Mouse (Mus musculus): ENCODE results near the gene Polr3gl.
"Not testable (repeated sequence)": the region's sequence is repeated elsewhere in the genome, so short reads cannot be mapped to it uniquely, and the experiment has no call there.

Polr3gl gene

GRCm38 (mm10) chr3:96593790-96594560 lies at the start of gene Polr3gl:
Gene Polr3gl, minus strand, starts transcription at chr3:96594181.
- peak; percentile 64 for ATAC-seq (ENCODE audit: low TSS enrichment)

DNA sequence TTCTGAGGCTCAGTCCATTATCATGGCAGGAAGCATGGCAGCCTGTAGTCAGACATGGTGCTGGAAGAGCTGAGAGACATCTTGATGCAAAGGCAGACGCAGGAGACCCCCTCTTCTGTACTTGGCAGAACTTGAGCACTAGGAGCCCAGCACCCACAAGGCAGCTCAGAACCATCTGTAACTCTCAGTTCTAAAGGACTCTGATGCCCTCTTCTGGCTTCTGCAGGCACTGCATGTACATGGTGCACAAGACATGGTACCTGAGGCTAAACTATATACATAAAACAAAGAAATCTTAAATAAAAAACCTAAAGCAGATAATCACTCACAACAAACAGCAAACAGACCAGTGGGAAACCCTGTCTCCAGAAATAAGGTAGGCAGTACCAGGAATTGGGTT lies 45.2 kb upstream of the Polr3gl start:
- ATAC-seq (ENCODE audit: low TSS enrichment) = 0 out of 2 replicates have a peak, but pooled peaks have one; percentile 36

DNA sequence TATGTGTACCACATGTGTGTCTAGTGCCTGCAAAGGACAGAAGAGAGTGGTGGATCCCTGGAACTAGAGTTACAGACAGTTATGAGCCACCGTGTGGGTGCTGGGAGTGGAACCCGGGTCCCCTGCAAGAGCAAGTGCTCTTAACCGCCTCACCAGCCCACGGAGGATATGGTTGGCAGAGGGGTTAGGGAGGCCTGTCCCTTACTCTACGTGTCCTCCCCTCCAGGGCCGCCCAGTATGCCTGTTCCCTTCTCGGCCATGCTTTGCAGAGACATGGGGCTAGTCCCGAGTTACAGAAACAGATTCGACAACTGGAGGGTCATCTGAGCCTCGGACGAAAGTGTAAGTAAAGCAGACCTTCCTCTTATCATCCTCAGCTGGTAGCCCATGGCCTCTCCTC lies 42.5 kb upstream of the Polr3gl start:
- ATAC-seq (ENCODE audit: low TSS enrichment) = no peak

- peak; percentile 8; the same call in 1 of the 2 replicates for ATAC-seq (ENCODE audit: low TSS enrichment)
Observed at GRCm38 (mm10) chr3:96635906-96636305, 41.9 kb upstream of the Polr3gl start.

GRCm38 (mm10) chr3:96634928-96635879 lies 41.2 kb upstream of the Polr3gl start, which contains the start of the genes Pex11b and Gm42957:
Gene Pex11b, plus strand, starts transcription at chr3:96635376.
Gene Gm42957, plus strand, starts transcription at chr3:96635474.
- ATAC-seq (ENCODE audit: low TSS enrichment) = peak; percentile 86

DNA sequence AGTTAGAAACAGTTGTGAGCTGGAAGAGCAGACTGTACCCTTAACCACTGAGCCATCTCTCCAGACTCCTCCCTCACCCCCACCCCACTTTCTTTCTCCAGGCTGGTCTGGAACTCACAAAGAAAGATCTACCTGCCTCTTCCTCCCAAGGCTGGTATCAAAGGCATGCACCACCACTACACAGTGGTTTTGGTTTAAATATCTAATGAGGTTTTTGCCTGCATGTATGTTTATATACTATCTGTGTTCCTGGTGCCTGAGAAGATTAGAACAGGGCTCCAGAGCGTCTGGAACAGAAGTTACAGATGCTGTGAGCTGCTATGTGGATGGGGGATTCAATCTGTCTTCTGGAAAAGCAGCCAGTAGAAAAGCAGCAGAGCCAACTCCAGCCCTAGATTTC lies 40.0 kb upstream of the Polr3gl start:
- ATAC-seq (ENCODE audit: low TSS enrichment) = no peak

- ATAC-seq (ENCODE audit: low TSS enrichment) = no peak
Observed at GRCm38 (mm10) chr3:96632058-96632457, 38.1 kb upstream of the Polr3gl start.

- ATAC-seq (ENCODE audit: low TSS enrichment) = peak; percentile 97
Observed at GRCm38 (mm10) chr3:96629729-96630600, 36.0 kb upstream of the Polr3gl start, which contains the start of gene Rbm8a. Gene Rbm8a, plus strand, starts transcription at chr3:96629933.

- no peak for ATAC-seq (ENCODE audit: low TSS enrichment)
Observed at GRCm38 (mm10) chr3:96623201-96623600, 29.2 kb upstream of the Polr3gl start.

DNA sequence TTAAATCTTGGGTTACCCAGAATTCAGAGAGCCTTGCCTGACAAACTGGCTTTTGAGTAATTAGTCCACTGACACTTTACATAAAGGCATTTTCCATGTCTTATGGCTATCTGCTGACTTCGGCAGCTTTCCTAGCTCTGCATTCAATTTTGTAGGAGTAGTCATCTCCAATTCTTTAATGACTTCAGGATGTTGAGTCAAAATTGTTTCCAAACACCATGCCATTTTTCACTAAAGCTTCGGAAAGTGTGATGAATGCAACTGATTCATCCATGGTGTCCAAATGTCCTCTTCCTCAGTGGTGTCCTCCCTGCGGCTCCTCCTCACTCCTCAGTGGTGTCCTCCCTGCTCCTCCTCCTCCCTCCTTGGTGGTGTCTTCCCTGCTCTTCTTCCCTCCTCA lies 24.0 kb upstream of the Polr3gl start:
- no peak for ATAC-seq (ENCODE audit: low TSS enrichment)

DNA sequence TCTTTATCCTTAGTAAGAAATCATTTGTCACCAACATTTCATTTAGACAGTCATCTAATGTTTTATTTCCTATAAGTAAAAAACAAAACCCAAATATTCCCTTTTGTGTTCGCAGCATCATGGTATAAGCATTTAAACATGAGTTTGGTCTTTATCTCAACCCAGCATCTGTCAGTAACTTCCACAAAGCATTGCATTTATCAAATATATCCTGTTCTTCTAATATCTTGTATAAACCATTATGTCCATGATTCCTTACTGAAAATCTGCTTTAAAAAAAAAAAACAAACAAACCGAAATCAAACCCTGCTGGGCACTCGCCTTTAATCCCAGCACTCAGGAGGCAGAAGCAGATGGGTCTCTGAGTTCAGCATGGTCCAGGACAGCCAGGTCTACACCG lies 12.6 kb upstream of the Polr3gl start:
- no peak for ATAC-seq (ENCODE audit: low TSS enrichment)

DNA sequence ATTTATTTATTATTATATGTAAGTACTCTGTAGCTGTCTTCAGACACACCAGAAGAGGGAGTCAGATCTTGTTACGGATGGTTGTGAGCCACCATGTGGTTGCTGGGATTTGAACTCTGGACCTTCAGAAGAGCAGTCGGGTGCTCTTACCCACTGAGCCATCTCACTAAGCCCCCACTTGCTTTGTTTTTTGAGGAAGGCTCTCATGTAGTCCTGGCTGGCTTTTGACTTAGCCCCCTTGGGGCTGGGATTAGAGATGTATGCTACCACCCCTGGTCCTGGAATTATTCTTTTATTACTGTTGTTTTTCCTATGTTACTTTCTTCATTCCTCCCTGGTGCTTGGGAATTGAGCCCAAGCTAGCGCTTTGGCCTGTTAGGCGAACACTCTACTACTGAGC lies 12.0 kb upstream of the Polr3gl start:
- not testable (repeated sequence) for ATAC-seq (ENCODE audit: low TSS enrichment)

DNA sequence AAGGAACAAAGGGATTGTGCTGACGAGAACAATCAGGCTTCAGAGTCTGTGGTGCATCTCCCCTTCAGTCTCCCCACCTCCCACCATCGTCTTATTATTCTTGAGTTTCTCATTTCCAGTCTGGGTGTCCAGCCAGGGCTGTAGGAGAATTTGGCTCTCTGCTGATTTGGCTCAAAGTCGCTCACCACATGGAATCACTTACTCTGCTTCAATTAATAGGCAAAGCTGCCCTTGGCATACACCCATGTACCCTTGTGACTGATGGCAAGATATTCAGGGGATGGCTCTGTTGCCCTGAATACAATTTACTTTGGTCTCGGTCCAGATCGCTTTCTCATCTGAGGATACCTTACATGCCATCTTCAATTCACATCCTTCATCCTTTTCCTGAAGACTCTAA lies 9.3 kb upstream of the Polr3gl start:
- ATAC-seq (ENCODE audit: low TSS enrichment) = no peak

DNA sequence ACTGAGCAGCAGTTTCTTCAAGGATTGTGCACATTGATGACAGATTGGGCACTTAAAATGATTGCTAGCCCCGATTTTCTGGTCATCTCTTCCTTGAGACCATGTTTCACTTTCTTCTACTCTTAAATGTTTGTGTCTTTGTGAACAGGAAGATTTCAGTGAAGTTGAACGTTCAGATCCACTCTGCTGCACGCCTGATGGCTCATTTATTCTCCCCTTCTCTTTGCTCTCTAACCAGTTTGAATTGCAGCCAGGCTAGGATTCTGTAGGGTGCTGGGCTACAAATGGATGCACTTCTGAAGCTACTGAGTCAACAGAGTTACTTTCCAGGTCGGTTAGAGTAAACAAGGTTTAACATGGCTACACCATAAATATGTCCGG lies 8.7 kb upstream of the Polr3gl start:
- ATAC-seq (ENCODE audit: low TSS enrichment) = no peak

- ATAC-seq (ENCODE audit: low TSS enrichment) = no peak
Observed at GRCm38 (mm10) chr3:96601941-96602703, 8.1 kb upstream of the Polr3gl start.

DNA sequence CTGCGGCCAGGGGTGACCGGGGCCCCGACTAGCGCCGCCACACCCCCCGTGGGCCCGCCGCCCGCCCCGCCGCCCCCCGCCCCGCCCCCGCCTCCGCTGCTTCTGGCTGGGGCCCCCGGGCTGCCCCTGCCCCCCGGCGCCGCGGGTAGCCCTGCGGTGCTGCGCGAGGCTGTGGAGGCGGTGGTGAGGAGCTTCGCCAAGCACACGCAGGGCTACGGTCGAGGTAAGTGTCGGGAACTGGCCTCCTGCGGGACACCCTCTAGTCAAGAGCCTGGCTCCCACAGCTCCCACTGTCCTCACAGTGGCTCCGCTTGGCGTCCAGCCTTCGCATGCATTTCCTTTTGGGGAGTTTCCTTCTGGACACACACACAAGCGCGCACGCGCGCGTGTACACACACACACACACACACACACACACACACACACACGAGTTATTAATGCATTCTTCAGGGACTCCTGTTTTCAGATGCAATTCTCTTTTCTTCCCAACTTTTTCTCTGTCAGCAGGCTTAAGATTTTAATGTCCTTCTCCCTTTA lies 7.3 kb upstream of the Polr3gl start:
- ATAC-seq (ENCODE audit: low TSS enrichment) = no peak

DNA sequence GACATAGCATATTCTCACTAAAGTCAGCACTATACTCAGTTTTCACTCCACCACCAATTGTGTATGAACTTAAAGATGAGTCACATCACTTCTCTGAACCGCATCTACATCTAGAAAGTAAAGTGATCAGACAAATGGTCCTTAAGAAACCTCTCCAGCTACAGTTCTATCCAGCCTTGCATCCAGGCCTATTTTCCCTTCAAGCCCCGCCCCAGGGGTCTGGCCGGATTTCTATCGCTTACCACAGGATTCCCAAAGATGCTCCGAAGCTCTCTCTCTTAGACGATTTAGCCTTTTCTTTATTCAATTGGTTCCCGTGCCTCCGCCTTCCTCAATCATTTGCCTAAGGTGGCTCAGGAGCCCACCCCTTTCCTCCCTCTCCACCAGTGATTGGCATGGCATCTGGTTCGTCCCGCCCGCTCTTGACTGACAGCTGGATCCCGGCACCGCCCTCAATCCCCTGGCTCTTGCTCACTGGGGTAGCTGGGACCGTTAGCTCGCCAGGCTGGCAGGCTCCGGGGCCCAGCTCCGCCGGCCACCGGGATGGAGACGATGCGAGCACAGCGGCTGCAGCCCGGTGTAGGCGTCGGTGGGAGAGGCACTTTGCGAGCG lies 6.8 kb upstream of the Polr3gl start, which contains the start of gene Lix1l:
Gene Lix1l, plus strand, starts transcription at position 511 of the 612 bp plus-strand sequence.
- peak; percentile 69 for ATAC-seq (ENCODE audit: low TSS enrichment)

GRCm38 (mm10) chr3:96599411-96599810 lies 5.4 kb upstream of the Polr3gl start:
- no peak for ATAC-seq (ENCODE audit: low TSS enrichment)

GRCm38 (mm10) chr3:96599069-96599393 lies 5.0 kb upstream of the Polr3gl start:
- ATAC-seq (ENCODE audit: low TSS enrichment) = no peak
